Mouse (Mus musculus): ENCODE results near the gene Gm5089.

- TF ChIP-seq POLR2A (IDR thresholded peaks at IDR 0.05; ENCODE audit: insufficient read length, low read depth) (no peak), USF1 (IDR thresholded peaks at IDR 0.05; ENCODE audit: low read depth) (no peak)
Observed at GRCm38 (mm10) chr14:122385758-122386157, 65.2 kb downstream of the Gm5089 start.
